Mouse (Mus musculus) small intestine, adult 2 months (tissue): ENCODE data around the gene Sema4b. TPM values are rescaled to one million over a fixed set of nuclear protein-coding genes. Genes with fewer than 3 reads are reported as not detected.

Source experiments
- H3K27ac ChIP-seq: fragments of 200-500 bp; 2 replicates; pipeline ENCODE4 v1.5.1; 2012; ENCODE audit warnings: low read depth, low read length, control low read depth, inconsistent platforms; ENCODE audit not compliant: insufficient read depth
- H3K27me3 ChIP-seq: fragments of 200-500 bp; 2 replicates; pipeline ENCODE4 v1.6.1; 2012; ENCODE audit warnings: mild to moderate bottlenecking, moderate library complexity, low read length, inconsistent platforms; ENCODE audit not compliant: control insufficient read depth, insufficient read depth
- H3K36me3 ChIP-seq: fragments of 200-500 bp; 2 replicates; pipeline ENCODE4 v1.6.1; 2012; ENCODE audit warnings: mild to moderate bottlenecking, low read length, control low read depth, inconsistent platforms; ENCODE audit not compliant: control insufficient read depth, insufficient read depth
- H3K4me1 ChIP-seq: fragments of 200-500 bp; 2 replicates; pipeline ENCODE4 v1.6.1; 2012; ENCODE audit warnings: low read length, inconsistent platforms, mixed read lengths; ENCODE audit not compliant: control insufficient read depth, insufficient read depth, insufficient read length
- H3K4me3 ChIP-seq: fragments of 200-500 bp; 2 replicates; pipeline ENCODE4 v1.5.1; 2012; ENCODE audit warnings: low read depth, mild to moderate bottlenecking, control low read depth, inconsistent platforms, low read length, moderate library complexity
- CTCF ChIP-seq: fragments of 200-500 bp; IDR thresholded peaks from 2 replicates; pipeline ENCODE4 v1.5.1; 2012; ENCODE audit warnings: low read depth, mild to moderate bottlenecking, control low read depth, inconsistent platforms, low read length, moderate library complexity, mixed read lengths; ENCODE audit not compliant: insufficient replicate concordance, insufficient read length; ENCODE audit errors: extremely low read depth
- POLR2A ChIP-seq: fragments of 200-500 bp; IDR thresholded peaks from 2 replicates; pipeline ENCODE4 v1.6.1; 2012; ENCODE audit warnings: low read depth, mild to moderate bottlenecking, control low read depth, inconsistent platforms, low read length, moderate library complexity
- WGBS: fragments of 180-500 bp; shearing (Covaris S2); methylation state at CpG from one replicate; pipeline ENCODE4 v1.1.7; 2018; 5-methylcytosine and 5-hydroxymethylcytosine counted together
- polyA plus RNA-seq: library from polyadenylated mRNA; depleted of rRNA; stranded (reverse); fragments of >200 nt; gene quantifications from 2 replicates; pipeline ENCODE4 v1.2.3, GENCODE M21; 2012

Sema4b gene
- polyA plus RNA-seq, 1 experiment = 84.4 TPM

DNA sequence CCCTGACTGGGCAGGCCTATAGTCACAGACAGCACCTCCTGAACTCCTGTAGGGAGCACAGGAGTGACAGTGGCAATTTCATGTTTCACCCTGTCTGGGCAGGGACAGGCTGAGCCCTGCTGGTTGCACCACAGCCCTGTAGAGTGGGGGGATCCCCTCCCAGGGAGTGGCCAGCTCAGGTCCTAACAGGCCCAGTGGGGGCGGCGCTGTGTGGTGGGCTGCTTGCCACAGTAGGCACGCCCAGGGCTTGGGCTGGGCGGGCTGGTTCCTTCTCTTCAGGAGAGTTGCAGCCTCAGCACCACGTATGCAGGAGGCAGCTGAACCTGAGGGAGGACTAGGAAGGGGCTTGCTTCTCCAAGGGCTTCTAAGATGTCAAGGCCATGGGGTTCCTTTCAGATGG lies 4.8 kb downstream of the Sema4b start:
- peaks cover 7% of the 10 kb centered on the region for H3K36me3 ChIP-seq
- WGBS = 11% methylated on average over 5 of the region's 5 CpGs
- peaks cover 39% of the 10 kb centered on the region for H3K4me1 ChIP-seq
- TF ChIP-seq CTCF (no peak), POLR2A (no peak)
- peak overlapping the region; percentile 90 for H3K27ac ChIP-seq
- peak overlapping the region; percentile 32 for H3K4me3 ChIP-seq
- no peaks in the 10 kb centered on the region for H3K27me3 ChIP-seq

DNA sequence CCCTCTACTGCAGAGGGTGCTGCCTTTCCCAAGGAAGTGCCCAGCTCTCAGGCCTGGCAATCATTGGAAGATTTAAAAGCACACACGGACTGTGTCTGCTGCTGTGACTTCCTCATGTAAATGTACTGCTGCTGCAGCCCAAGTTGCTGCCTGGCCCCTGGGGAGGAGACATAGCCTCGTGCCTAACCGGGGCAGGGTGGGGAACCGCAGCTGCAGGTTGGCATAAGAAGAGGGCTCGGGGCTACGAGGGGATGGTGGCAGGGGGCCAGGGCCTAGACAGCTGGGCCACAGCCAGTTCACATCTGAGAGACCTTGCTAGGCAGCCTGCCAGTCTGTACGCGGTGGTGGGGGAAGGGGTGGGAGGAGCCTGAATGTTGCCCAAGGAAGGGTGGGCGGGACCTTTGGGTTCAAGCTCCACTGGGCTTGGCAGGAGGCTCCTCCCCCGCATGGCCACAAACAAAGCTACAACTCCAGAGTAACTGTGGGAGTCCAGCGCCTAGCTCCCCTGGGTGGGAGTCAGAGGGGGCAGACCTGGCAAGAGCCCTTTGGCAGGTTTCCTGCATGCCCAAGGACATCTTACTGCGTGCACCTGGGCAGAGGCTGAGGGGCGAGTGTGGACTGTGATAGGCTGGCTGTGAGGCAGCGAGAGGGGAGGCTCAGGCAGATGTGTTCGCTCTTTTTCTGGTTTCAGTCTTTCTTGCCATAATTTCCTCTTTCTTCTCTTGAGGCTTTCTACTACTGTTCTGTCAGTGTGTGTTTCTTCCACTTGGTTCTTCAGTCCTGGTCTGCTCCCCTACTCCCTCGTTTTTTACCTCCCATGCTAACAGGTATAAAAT lies 5.8 kb downstream of the Sema4b start:
- WGBS = 4% methylated on average over 16 of the region's 16 CpGs

GRCm38 (mm10) chr7:80193941-80194739 lies 7.5 kb downstream of the Sema4b start:
- H3K36me3 ChIP-seq = peaks cover 7% of the 10 kb centered on the region
- no peak overlapping the region; the same call in 1 of the 2 replicates for H3K27ac ChIP-seq
- H3K27me3 ChIP-seq = no peaks in the 10 kb centered on the region
- H3K4me3 ChIP-seq = no peak overlapping the region
- peaks cover 42% of the 10 kb centered on the region for H3K4me1 ChIP-seq
- no peak for TF ChIP-seq CTCF
- 78% methylated on average over 13 of the region's 13 CpGs for WGBS

More for the DNA sequence above, 5.8 kb downstream of the Sema4b start:
- Histone ChIP-seq H3K4me3 (peak overlapping the region; percentile 55), H3K27me3 (no peaks in the 10 kb centered on the region), H3K36me3 (peaks cover 7% of the 10 kb centered on the region), H3K4me1 (peaks cover 42% of the 10 kb centered on the region), H3K27ac (peak overlapping the region; percentile 90)
- TF ChIP-seq POLR2A (0 out of 2 replicates have a peak, but pooled peaks have one; percentile 2), CTCF (no peak)

DNA sequence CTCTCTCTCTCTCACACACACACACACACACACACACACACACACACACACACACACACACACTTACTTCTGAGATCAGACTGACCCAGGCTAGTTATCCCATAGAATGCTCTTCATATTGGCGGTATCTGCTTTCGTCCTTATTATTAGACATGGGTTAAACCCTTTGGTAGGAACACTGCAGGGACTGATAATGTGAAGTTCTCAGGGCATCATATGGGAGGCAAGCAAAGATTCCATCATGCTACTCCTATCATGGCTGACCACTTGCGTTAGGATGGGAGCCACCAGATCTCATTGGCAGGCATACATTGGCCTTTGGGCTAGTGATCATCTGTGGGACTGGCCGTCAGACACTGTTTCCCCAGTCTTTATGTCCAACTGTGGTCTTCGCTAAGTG lies 8.5 kb downstream of the Sema4b start:
- no peak overlapping the region for H3K27ac ChIP-seq
- peaks cover 12% of the 10 kb centered on the region for H3K36me3 ChIP-seq
- WGBS = 93% methylated on average over 5 of the region's 5 CpGs
- H3K4me3 ChIP-seq = no peak overlapping the region
- TF ChIP-seq CTCF = no peak
- TF ChIP-seq POLR2A = no peak
- H3K4me1 ChIP-seq = peaks cover 45% of the 10 kb centered on the region
- H3K27me3 ChIP-seq = no peaks in the 10 kb centered on the region

GRCm38 (mm10) chr7:80195576-80196263 lies 9.1 kb downstream of the Sema4b start:
- WGBS = 52% methylated on average over 10 of the region's 11 CpGs
- no peak overlapping the region for H3K4me3 ChIP-seq
- H3K27me3 ChIP-seq = no peaks in the 10 kb centered on the region
- 0 out of 2 replicates have a peak overlapping the region, but pooled peaks have one; percentile 3 for H3K27ac ChIP-seq
- peaks cover 42% of the 10 kb centered on the region for H3K4me1 ChIP-seq
- TF ChIP-seq POLR2A (no peak), CTCF (no peak)
- peaks cover 15% of the 10 kb centered on the region for H3K36me3 ChIP-seq

DNA sequence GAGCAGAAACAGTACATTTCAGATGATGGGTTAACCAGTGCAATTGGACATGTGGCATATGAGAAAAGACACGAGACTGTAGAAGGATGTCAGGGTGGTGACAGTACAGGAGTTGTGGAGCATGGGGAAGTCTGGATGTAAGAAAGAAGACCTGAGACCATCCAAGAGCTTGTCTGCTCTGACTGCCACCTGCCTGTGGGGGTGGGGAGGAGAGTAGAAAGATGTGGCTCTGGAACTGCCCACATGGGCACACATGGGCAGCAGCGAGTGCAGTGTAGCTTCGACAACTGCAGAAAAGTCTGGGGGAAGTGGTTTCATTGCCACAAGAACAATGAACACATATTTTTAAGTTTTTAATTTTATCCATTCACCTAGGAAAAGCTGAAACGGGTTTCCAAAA lies 10.7 kb downstream of the Sema4b start:
- no peak overlapping the region for H3K4me3 ChIP-seq
- H3K27me3 ChIP-seq = no peaks in the 10 kb centered on the region
- peak overlapping the region; percentile 76 for H3K27ac ChIP-seq
- TF ChIP-seq CTCF (no peak; the same call in 1 of the 2 replicates), POLR2A (no peak)
- peaks cover 37% of the 10 kb centered on the region for H3K4me1 ChIP-seq
- 16% methylated on average over 4 of the region's 4 CpGs for WGBS
- peaks cover 29% of the 10 kb centered on the region for H3K36me3 ChIP-seq
